Mouse (Mus musculus) adrenal gland, postnatal 14 days (tissue): Measurements from ENCODE around the gene Acsm2. TPM values are rescaled to one million over a fixed set of nuclear protein-coding genes. Genes with fewer than 3 reads are reported as not detected.
"Not testable (repeated sequence)": the region's sequence is repeated elsewhere in the genome, so short reads cannot be mapped to it uniquely, and the experiment has no call there.

Source experiments
- DNase-seq: peaks from one replicate; pipeline ENCODE4 v3.0.0; 2021; ENCODE audit warnings: mixed read lengths
- total RNA-seq: library from RNA; stranded (reverse); gene quantifications from 2 replicates; pipeline ENCODE4 v1.2.3, GENCODE M21; 2021

The Acsm2 gene
- total RNA-seq, 1 experiment from 2014 or later = not detected

GRCm38 (mm10) chr7:119562476-119562875 is 8.3 kb downstream of the Acsm2 start:
- not testable (repeated sequence) for DNase-seq

- DNase-seq = no peak
Measured at GRCm38 (mm10) chr7:119594530-119595107, 40.5 kb downstream of the Acsm2 start.

- DNase-seq = no peak
Measured at GRCm38 (mm10) chr7:119595306-119595705, 41.2 kb downstream of the Acsm2 start.

- no peak for DNase-seq
Measured at GRCm38 (mm10) chr7:119596536-119596935, 42.4 kb downstream of the Acsm2 start.

- DNase-seq = no peak
Measured at GRCm38 (mm10) chr7:119601195-119601953, 47.2 kb downstream of the Acsm2 start.

GRCm38 (mm10) chr7:119601954-119602317 is 47.8 kb downstream of the Acsm2 start:
- DNase-seq = no peak

GRCm38 (mm10) chr7:119604903-119605483 is 50.9 kb downstream of the Acsm2 start:
- no peak for DNase-seq

- no peak for DNase-seq
Measured at GRCm38 (mm10) chr7:119605926-119606663, 52.0 kb downstream of the Acsm2 start.

- no peak for DNase-seq
Measured at GRCm38 (mm10) chr7:119606664-119607076, 52.5 kb downstream of the Acsm2 start, which contains the start of gene Acsm1. Gene Acsm1, plus strand, starts transcription at chr7:119607026.

GRCm38 (mm10) chr7:119607796-119608515 is 53.8 kb downstream of the Acsm2 start:
- DNase-seq = no peak

GRCm38 (mm10) chr7:119616531-119616930 is 62.4 kb downstream of the Acsm2 start:
- DNase-seq = no peak

- no peak for DNase-seq
Measured at GRCm38 (mm10) chr7:119617593-119617992, 63.5 kb downstream of the Acsm2 start.

GRCm38 (mm10) chr7:119618209-119618935 is 64.2 kb downstream of the Acsm2 start:
- DNase-seq = peak; percentile 22

- no peak for DNase-seq
Measured at GRCm38 (mm10) chr7:119620157-119620556, 66.0 kb downstream of the Acsm2 start.

- DNase-seq = no peak
Measured at GRCm38 (mm10) chr7:119638773-119639172, 84.6 kb downstream of the Acsm2 start.

- DNase-seq = no peak
Measured at GRCm38 (mm10) chr7:119642307-119642706, 88.2 kb downstream of the Acsm2 start.

Other genes with a start within 250 kb of the Acsm2 start
- gene Gp2, start 95.1 kb upstream of the Acsm2 start, total RNA-seq = not detected in 2 replicates
- not detected in 2 replicates for gene Umod, start 75.1 kb upstream of the Acsm2 start, total RNA-seq
- gene Acsm5, start 34.9 kb upstream of the Acsm2 start, total RNA-seq = 4.6 and 11.0 TPM in 2 replicates
- gene Pdilt, start 30.9 kb upstream of the Acsm2 start, total RNA-seq = 0.44 TPM in 1 of 2 replicates, not detected in the other
- 0.34 and 14.4 TPM in 2 replicates for gene Acsm1, start 52.7 kb downstream of the Acsm2 start, total RNA-seq
- not detected in 2 replicates for gene Acsm4, start 135.7 kb downstream of the Acsm2 start, total RNA-seq
- gene Thumpd1, start 166.5 kb downstream of the Acsm2 start, total RNA-seq = 34.4 and 36.7 TPM in 2 replicates
- gene Acsm3, start 206.6 kb downstream of the Acsm2 start, total RNA-seq = 52.8 and 59.7 TPM in 2 replicates
- gene Rexo5, start 239.7 kb downstream of the Acsm2 start, total RNA-seq = 6.8 and 13.3 TPM in 2 replicates
- gene Eri2, start 239.7 kb downstream of the Acsm2 start, total RNA-seq = 7.5 and 9.4 TPM in 2 replicates